Mouse (Mus musculus): Measurements from ENCODE around the gene Atp2b2. TPM values are rescaled to one million over a fixed set of nuclear protein-coding genes. Genes with fewer than 3 reads are reported as not detected.

Gene Atp2b2
- polyA plus RNA-seq, 1 experiment from 2014 or later, result 27.6 TPM

GRCm38 (mm10) chr6:113870775-113871174 is 171.6 kb downstream of the Atp2b2 start:
- WGBS, result 78% methylated on average over 9 of the region's 9 CpGs
- H3K4me1 ChIP-seq (ENCODE audit: control insufficient read depth, insufficient read depth, low read length), result no peaks in the 10 kb centered on the region

GRCm38 (mm10) chr6:113868552-113868951 is 173.9 kb downstream of the Atp2b2 start:
- H3K9ac ChIP-seq (ENCODE audit: low read depth, low read length), result no peak overlapping the region
- no peak overlapping the region for H3K4me2 ChIP-seq (ENCODE audit: low read length)
- WGBS, result 86% methylated on average over 6 of the region's 6 CpGs
- H3K36me3 ChIP-seq (ENCODE audit: control insufficient read depth, insufficient read depth, low read length), result no peaks in the 10 kb centered on the region
- H3K27me3 ChIP-seq (ENCODE audit: control insufficient read depth, insufficient read depth, low read depth, low read length), result no peaks in the 10 kb centered on the region
- no peaks in the 10 kb centered on the region for H3K4me1 ChIP-seq (ENCODE audit: control insufficient read depth, insufficient read depth, low read length)
- no peak overlapping the region for H3K27ac ChIP-seq (ENCODE audit: low read length)
- no peak for ATAC-seq
- H3K4me3 ChIP-seq (ENCODE audit: low read depth, low read length), result no peak overlapping the region
- no peaks in the 10 kb centered on the region for H3K9me3 ChIP-seq (replicated peaks; ENCODE audit: control insufficient read depth, low read length, poor library complexity, severe bottlenecking)

More at GRCm38 (mm10) chr6:113870775-113871174, 171.6 kb downstream of the Atp2b2 start:
- no peaks in the 10 kb centered on the region for H3K9me3 ChIP-seq (replicated peaks; ENCODE audit: control insufficient read depth, low read length, poor library complexity, severe bottlenecking)
- H3K36me3 ChIP-seq (ENCODE audit: control insufficient read depth, insufficient read depth, low read length), result no peaks in the 10 kb centered on the region
- no peaks in the 10 kb centered on the region for H3K27me3 ChIP-seq (ENCODE audit: control insufficient read depth, insufficient read depth, low read depth, low read length)
- ATAC-seq, result no peak
- no peak overlapping the region for H3K27ac ChIP-seq (ENCODE audit: low read length)
- H3K4me2 ChIP-seq (ENCODE audit: low read length), result no peak overlapping the region
- H3K9ac ChIP-seq (ENCODE audit: low read depth, low read length), result no peak overlapping the region
- no peak overlapping the region for H3K4me3 ChIP-seq (ENCODE audit: low read depth, low read length)

GRCm38 (mm10) chr6:113865699-113866098 is 176.7 kb downstream of the Atp2b2 start:
- Histone ChIP-seq H3K4me3 (ENCODE audit: low read depth, low read length) (no peak overlapping the region), H3K9ac (ENCODE audit: low read depth, low read length) (no peak overlapping the region), H3K9me3 (replicated peaks; ENCODE audit: control insufficient read depth, low read length, poor library complexity, severe bottlenecking) (no peaks in the 10 kb centered on the region), H3K4me2 (ENCODE audit: low read length) (no peak overlapping the region), H3K27ac (ENCODE audit: low read length) (no peak overlapping the region), H3K36me3 (ENCODE audit: control insufficient read depth, insufficient read depth, low read length) (no peaks in the 10 kb centered on the region), H3K4me1 (ENCODE audit: control insufficient read depth, insufficient read depth, low read length) (0 out of 2 replicates have a peak, but pooled peaks cover 5% of the 10 kb centered on the region), H3K27me3 (ENCODE audit: control insufficient read depth, insufficient read depth, low read depth, low read length) (no peaks in the 10 kb centered on the region)
- ATAC-seq, result no peak
- 68% methylated on average over 7 of the region's 7 CpGs for WGBS

- 0 out of 2 replicates have a peak, but pooled peaks cover 5% of the 10 kb centered on the region for H3K4me1 ChIP-seq (ENCODE audit: control insufficient read depth, insufficient read depth, low read length)
- H3K27ac ChIP-seq (ENCODE audit: low read length), result no peak overlapping the region
- H3K9me3 ChIP-seq (replicated peaks; ENCODE audit: control insufficient read depth, low read length, poor library complexity, severe bottlenecking), result no peaks in the 10 kb centered on the region
- H3K36me3 ChIP-seq (ENCODE audit: control insufficient read depth, insufficient read depth, low read length), result no peaks in the 10 kb centered on the region
- no peaks in the 10 kb centered on the region for H3K27me3 ChIP-seq (ENCODE audit: control insufficient read depth, insufficient read depth, low read depth, low read length)
- WGBS, result 77% methylated on average over 7 of the region's 8 CpGs
- no peak overlapping the region for H3K4me2 ChIP-seq (ENCODE audit: low read length)
- H3K9ac ChIP-seq (ENCODE audit: low read depth, low read length), result no peak overlapping the region
- no peak overlapping the region for H3K4me3 ChIP-seq (ENCODE audit: low read depth, low read length)
- ATAC-seq, result no peak
These were observed 177.6 kb downstream of the Atp2b2 start for GRCm38 (mm10) chr6:113864812-113865211.

DNA sequence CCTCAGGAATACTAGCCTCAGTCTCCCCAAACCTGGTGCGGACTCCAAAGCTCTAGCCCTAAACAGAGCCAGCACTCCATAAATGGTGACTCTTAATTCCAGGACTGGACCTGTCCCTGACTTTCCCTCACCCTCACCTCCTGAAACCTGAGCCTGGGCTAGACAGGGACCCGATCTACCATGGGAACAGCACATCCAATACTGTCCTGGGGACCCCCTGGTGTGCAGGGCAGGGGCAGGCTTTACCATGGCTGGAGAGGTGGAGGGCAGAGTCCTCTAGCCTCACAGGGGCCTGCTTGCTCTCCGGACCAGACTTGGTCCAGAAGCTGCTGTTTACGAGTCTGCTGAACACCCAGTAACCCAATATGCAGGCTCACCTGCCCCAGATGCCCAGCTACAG is 179.5 kb downstream of the Atp2b2 start:
- ATAC-seq, result no peak
- WGBS, result 83% methylated on average over 4 of the region's 4 CpGs
- Histone ChIP-seq H3K27ac (ENCODE audit: low read length) (no peak overlapping the region), H3K4me1 (ENCODE audit: control insufficient read depth, insufficient read depth, low read length) (0 out of 2 replicates have a peak, but pooled peaks cover 5% of the 10 kb centered on the region), H3K4me2 (ENCODE audit: low read length) (no peak overlapping the region), H3K9me3 (replicated peaks; ENCODE audit: control insufficient read depth, low read length, poor library complexity, severe bottlenecking) (no peaks in the 10 kb centered on the region), H3K27me3 (ENCODE audit: control insufficient read depth, insufficient read depth, low read depth, low read length) (no peaks in the 10 kb centered on the region), H3K4me3 (ENCODE audit: low read depth, low read length) (no peak overlapping the region), H3K9ac (ENCODE audit: low read depth, low read length) (no peak overlapping the region), H3K36me3 (ENCODE audit: control insufficient read depth, insufficient read depth, low read length) (no peaks in the 10 kb centered on the region)

GRCm38 (mm10) chr6:113861938-113862337 is 180.5 kb downstream of the Atp2b2 start:
- no peak for ATAC-seq
- Histone ChIP-seq H3K36me3 (ENCODE audit: control insufficient read depth, insufficient read depth, low read length) (no peaks in the 10 kb centered on the region), H3K9me3 (replicated peaks; ENCODE audit: control insufficient read depth, low read length, poor library complexity, severe bottlenecking) (no peaks in the 10 kb centered on the region), H3K27me3 (ENCODE audit: control insufficient read depth, insufficient read depth, low read depth, low read length) (no peaks in the 10 kb centered on the region), H3K4me2 (ENCODE audit: low read length) (no peak overlapping the region), H3K4me1 (ENCODE audit: control insufficient read depth, insufficient read depth, low read length) (0 out of 2 replicates have a peak, but pooled peaks cover 5% of the 10 kb centered on the region), H3K9ac (ENCODE audit: low read depth, low read length) (no peak overlapping the region), H3K27ac (ENCODE audit: low read length) (no peak overlapping the region), H3K4me3 (ENCODE audit: low read depth, low read length) (no peak overlapping the region)
- WGBS, result 83% methylated on average over 3 of the region's 3 CpGs

DNA sequence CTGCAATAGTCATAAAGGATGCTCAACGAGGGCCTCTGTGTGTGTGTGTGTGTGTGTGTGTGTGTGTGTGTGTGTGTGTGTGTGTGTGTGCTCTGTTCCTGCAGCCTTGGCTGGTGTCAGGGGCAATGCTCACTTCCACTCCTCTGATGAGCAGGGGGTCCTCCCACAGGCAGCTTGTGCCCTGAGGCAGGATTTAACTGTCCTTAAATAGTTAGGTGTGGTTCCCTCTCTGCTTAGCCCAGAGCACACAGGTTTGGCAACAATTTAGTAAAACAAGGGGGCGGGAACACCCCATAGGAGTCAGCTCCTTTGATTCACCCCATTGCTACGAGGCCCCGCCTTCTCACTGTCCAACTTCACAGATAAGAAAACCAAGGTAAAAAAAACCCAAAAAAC is 181.0 kb downstream of the Atp2b2 start:
- 71% methylated on average over 4 of the region's 4 CpGs for WGBS
- Histone ChIP-seq H3K4me2 (ENCODE audit: low read length) (no peak overlapping the region), H3K27ac (ENCODE audit: low read length) (peak overlapping the region; percentile 45), H3K9ac (ENCODE audit: low read depth, low read length) (no peak overlapping the region), H3K9me3 (replicated peaks; ENCODE audit: control insufficient read depth, low read length, poor library complexity, severe bottlenecking) (no peaks in the 10 kb centered on the region), H3K36me3 (ENCODE audit: control insufficient read depth, insufficient read depth, low read length) (no peaks in the 10 kb centered on the region), H3K4me3 (ENCODE audit: low read depth, low read length) (no peak overlapping the region), H3K4me1 (ENCODE audit: control insufficient read depth, insufficient read depth, low read length) (0 out of 2 replicates have a peak, but pooled peaks cover 8% of the 10 kb centered on the region), H3K27me3 (ENCODE audit: control insufficient read depth, insufficient read depth, low read depth, low read length) (no peaks in the 10 kb centered on the region)
- ATAC-seq, result no peak

- H3K9ac ChIP-seq (ENCODE audit: low read depth, low read length), result no peak overlapping the region
- peaks cover 12% of the 10 kb centered on the region; the same call in 1 of the 2 replicates for H3K4me1 ChIP-seq (ENCODE audit: control insufficient read depth, insufficient read depth, low read length)
- no peak overlapping the region for H3K4me2 ChIP-seq (ENCODE audit: low read length)
- no peaks in the 10 kb centered on the region for H3K36me3 ChIP-seq (ENCODE audit: control insufficient read depth, insufficient read depth, low read length)
- H3K27ac ChIP-seq (ENCODE audit: low read length), result peak overlapping the region; percentile 45
- 36% methylated on average over 15 of the region's 15 CpGs for whole genome bisulfite sequencing
- peak; percentile 64 for ATAC-seq
- no peak overlapping the region for H3K4me3 ChIP-seq (ENCODE audit: low read depth, low read length)
- no peaks in the 10 kb centered on the region for H3K9me3 ChIP-seq (replicated peaks; ENCODE audit: control insufficient read depth, low read length, poor library complexity, severe bottlenecking)
- H3K27me3 ChIP-seq (ENCODE audit: control insufficient read depth, insufficient read depth, low read depth, low read length), result no peaks in the 10 kb centered on the region
These were observed 181.6 kb downstream of the Atp2b2 start for GRCm38 (mm10) chr6:113860735-113861374.

DNA sequence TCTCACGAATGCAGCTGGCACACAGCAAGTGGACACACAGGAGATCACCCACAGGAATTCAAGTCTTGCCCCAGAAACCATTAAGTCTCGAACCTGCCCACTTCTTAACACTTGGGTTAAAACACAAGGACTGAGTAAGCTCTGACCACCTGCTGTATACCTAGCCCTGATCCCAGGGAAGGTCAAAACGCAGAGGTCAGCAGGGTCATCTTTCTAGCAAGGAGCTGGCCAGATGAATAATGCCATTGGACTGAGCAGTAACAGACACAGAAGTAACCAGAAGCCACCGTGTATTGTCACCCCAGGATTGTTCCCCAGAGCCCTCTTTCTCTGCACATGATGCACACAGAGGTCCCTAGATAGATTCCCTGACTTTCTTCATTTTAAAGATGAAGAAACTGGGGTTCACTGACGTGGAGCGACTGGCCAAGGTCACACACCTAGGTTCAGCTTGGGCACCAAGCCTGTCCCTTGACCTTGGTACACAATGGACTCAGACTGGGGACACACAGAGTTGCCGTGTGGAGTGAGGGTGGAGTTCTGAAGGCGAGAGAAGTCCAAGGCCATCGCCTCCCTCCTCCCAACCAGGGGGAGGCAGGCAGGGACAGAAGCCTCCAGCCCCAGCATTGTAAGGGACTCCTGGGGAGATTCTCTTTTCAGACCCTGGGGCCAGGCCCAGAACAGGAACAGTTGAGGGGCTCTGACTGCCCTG is 182.2 kb downstream of the Atp2b2 start:
- peaks cover 14% of the 10 kb centered on the region; the same call in 1 of the 2 replicates for H3K4me1 ChIP-seq (ENCODE audit: control insufficient read depth, insufficient read depth, low read length)
- peak overlapping the region; percentile 45 for H3K27ac ChIP-seq (ENCODE audit: low read length)
- ATAC-seq, result no peak
- no peak overlapping the region for H3K9ac ChIP-seq (ENCODE audit: low read depth, low read length)
- no peak overlapping the region for H3K4me2 ChIP-seq (ENCODE audit: low read length)
- H3K36me3 ChIP-seq (ENCODE audit: control insufficient read depth, insufficient read depth, low read length), result no peaks in the 10 kb centered on the region
- H3K9me3 ChIP-seq (replicated peaks; ENCODE audit: control insufficient read depth, low read length, poor library complexity, severe bottlenecking), result no peaks in the 10 kb centered on the region
- no peak overlapping the region for H3K4me3 ChIP-seq (ENCODE audit: low read depth, low read length)
- WGBS, result 49% methylated on average over 9 of the region's 9 CpGs
- H3K27me3 ChIP-seq (ENCODE audit: control insufficient read depth, insufficient read depth, low read depth, low read length), result no peaks in the 10 kb centered on the region

All from midbrain, embryonic 16.5 days (tissue).